ENCODE assay signal across 13 mouse cellular contexts in genomic region chr9:37133495-37133894, GRCm38 (mm10).
"Had no signal": no experiment of that assay in that cellular context is flagged by ENCODE, and none has a peak within 500 bp of the region (broad histone marks: within the 10 kb centered on the region; RNA-seq: fewer than 3 reads in every experiment).

No protein-coding gene starts in this region.

- ATAC-seq: intestine, embryonic 15.5 days; liver, embryonic 12.5 days had no signal

- H3K27ac ChIP-seq: intestine, embryonic 15.5 days; limb, embryonic 10.5 days; liver, embryonic 12.5 days; midbrain, embryonic 12.5 days; neural tube, embryonic 12.5 days had no signal

- DNase-seq: kidney, adult 18-20 months; kidney, postnatal 10 days; retina, postnatal 1 day; right cerebral cortex, postnatal 4 days; spleen, adult 18-20 months; thymus, adult 18-20 months; thymus, postnatal 14 days had no signal

- H3K9ac ChIP-seq: intestine, embryonic 15.5 days; liver, embryonic 12.5 days; midbrain, embryonic 12.5 days; neural tube, embryonic 12.5 days had no signal

- H3K9me3 ChIP-seq: intestine, embryonic 15.5 days; limb, embryonic 10.5 days; liver, embryonic 12.5 days; midbrain, embryonic 12.5 days; neural tube, embryonic 12.5 days had no signal

- H3K4me3 ChIP-seq: intestine, embryonic 15.5 days; limb, embryonic 10.5 days; liver, embryonic 12.5 days; megakaryocyte, embryonic 14.5 days; midbrain, embryonic 12.5 days; neural tube, embryonic 12.5 days had no signal

- H3K36me3 ChIP-seq: intestine, embryonic 15.5 days; limb, embryonic 10.5 days; liver, embryonic 12.5 days; neural tube, embryonic 12.5 days had no signal

- H3K4me2 ChIP-seq: intestine, embryonic 15.5 days; liver, embryonic 12.5 days; midbrain, embryonic 12.5 days; neural tube, embryonic 12.5 days had no signal

- H3K4me1 ChIP-seq: intestine, embryonic 15.5 days; liver, embryonic 12.5 days; megakaryocyte, embryonic 14.5 days had no signal

- H3K27me3 ChIP-seq: intestine, embryonic 15.5 days; liver, embryonic 12.5 days; midbrain, embryonic 12.5 days; neural tube, embryonic 12.5 days had no signal
